Mouse (Mus musculus) spleen, adult 2 months (tissue): ENCODE results near the gene Gpr34.

Experiments used
- CTCF ChIP-seq: fragments of 200-500 bp; IDR thresholded peaks from 2 replicates; pipeline ENCODE4 v1.5.1; 2011; ENCODE audit warnings: mild to moderate bottlenecking, inconsistent platforms; ENCODE audit not compliant: insufficient read depth, insufficient read length, insufficient replicate concordance; ENCODE audit errors: extremely low read depth
- POLR2A ChIP-seq: fragments of 200-500 bp; IDR thresholded peaks from 2 replicates; pipeline ENCODE4 v1.6.1; 2011; ENCODE audit warnings: low read depth, low read length, inconsistent platforms

GRCm38 (mm10) chrX:13656721-13657120, 24.8 kb downstream of the Gpr34 start:
- no peak for TF ChIP-seq CTCF
- no peak for TF ChIP-seq POLR2A
